Mouse (Mus musculus) stomach, postnatal 0 days (tissue): Measurements from ENCODE around the gene Pip5k1b.

Experiments
- CTCF ChIP-seq: IDR thresholded peaks from 2 replicates; pipeline ENCODE4 v1.5.1; 2016; ENCODE audit warnings: antibody characterized with exemption, low read depth, mild to moderate bottlenecking, moderate library complexity
- EP300 ChIP-seq: optimal IDR thresholded peaks from 2 replicates; pipeline ENCODE3; 2016; ENCODE audit warnings: antibody characterized with exemption

GRCm38 (mm10) chr19:24368419-24368818, 187.3 kb downstream of the Pip5k1b start:
- TF ChIP-seq CTCF (no peak), EP300 (no peak)
